Mouse (Mus musculus): ENCODE results near the gene Ptch2. TPM values are rescaled to one million over a fixed set of nuclear protein-coding genes. Genes with fewer than 3 reads are reported as not detected.

The Ptch2 gene
- polyA plus RNA-seq, 3 experiments from 2014 or later = 0.15 to 0.24 TPM; not detected in 1

DNA sequence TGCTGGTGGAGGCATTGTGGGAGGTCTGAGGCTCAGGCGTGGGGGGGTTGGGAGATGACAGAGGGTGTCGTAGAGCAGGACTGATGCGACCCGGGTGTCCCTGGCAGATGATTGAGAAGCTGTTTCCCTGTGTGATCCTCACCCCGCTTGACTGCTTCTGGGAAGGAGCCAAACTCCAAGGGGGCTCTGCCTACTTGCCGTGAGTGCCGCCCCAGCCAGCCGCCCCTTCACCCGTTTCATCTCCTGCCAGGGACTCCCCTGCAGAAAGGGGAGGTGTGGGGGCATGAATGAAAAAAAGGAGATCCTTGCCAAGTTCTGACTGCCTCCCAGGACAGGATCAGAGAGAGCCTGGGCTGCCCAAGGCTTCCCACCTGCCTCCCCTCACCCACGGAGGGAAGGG is 9.3 kb downstream of the Ptch2 start:
- no peak for ATAC-seq

DNA sequence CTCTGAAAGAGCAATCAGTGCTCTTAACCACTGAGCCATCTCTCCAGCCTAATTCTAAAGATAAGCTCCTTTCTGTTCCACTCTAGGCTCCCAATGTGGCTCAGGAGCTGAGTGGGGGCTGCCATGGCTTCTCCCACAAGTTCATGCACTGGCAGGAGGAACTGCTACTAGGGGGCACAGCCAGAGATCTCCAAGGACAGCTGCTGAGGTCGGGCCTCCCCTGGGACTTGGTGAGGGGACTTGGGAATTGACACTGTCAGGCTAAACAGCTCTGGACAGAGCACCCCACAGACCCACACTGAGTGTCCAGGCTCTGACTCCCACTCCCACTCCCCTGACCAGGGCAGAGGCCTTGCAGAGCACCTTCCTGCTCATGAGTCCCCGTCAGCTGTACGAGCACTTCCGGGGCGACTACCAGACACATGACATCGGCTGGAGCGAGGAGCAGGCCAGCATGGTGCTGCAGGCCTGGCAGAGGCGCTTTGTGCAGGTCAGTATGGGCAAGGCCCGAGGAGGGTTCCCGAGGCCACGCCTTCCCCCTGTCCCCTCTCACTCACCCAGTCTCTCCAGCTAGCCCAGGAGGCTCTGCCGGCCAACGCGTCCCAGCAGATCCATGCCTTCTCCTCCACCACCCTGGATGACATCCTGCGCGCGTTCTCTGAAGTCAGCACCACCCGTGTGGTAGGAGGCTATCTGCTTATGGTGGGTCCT is 12.1 kb downstream of the Ptch2 start:
- no peak for ATAC-seq

DNA sequence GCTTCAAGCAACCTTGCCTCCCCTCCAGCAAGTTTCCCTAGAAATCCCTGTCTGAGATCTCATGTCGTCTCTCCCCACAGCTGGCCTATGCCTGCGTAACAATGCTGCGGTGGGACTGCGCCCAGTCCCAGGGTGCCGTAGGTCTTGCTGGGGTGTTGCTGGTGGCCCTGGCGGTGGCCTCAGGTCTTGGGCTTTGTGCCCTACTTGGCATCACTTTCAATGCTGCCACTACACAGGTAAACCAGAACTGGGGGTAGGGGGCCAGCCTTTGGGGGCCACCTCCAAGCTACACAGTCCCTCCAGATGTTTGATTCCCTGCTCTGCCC is 12.6 kb downstream of the Ptch2 start:
- ATAC-seq = no peak

DNA sequence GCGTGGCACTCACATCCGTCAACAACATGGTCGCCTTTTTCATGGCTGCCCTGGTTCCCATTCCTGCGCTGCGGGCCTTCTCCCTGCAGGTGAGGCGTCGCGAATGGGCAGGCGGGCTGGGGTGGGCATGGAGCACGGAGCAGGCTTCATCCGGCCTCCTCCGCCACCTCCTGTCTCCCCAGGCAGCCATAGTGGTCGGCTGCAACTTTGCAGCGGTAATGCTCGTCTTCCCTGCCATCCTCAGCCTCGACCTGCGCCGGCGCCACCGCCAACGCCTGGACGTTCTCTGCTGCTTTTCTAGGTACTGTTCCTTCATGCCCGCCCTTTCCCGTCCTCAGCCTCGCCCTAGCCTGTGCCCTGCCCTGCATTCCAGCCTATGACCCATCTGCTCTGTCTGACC is 13.5 kb downstream of the Ptch2 start:
- no peak for ATAC-seq

DNA sequence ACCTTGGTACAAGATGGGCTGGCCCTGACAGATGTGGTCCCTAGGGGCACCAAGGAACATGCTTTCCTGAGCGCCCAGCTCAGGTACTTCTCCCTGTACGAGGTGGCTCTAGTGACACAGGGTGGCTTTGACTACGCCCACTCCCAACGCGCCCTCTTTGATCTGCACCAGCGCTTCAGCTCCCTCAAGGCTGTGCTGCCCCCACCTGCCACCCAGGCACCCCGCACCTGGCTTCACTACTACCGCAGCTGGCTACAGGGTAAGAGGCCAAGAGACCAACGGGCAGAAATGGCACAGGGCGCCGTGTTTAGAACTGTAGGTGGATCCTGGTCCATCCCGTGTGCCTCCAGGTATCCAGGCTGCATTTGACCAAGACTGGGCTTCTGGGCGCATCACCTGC is 14.4 kb downstream of the Ptch2 start:
- no peak for ATAC-seq

DNA sequence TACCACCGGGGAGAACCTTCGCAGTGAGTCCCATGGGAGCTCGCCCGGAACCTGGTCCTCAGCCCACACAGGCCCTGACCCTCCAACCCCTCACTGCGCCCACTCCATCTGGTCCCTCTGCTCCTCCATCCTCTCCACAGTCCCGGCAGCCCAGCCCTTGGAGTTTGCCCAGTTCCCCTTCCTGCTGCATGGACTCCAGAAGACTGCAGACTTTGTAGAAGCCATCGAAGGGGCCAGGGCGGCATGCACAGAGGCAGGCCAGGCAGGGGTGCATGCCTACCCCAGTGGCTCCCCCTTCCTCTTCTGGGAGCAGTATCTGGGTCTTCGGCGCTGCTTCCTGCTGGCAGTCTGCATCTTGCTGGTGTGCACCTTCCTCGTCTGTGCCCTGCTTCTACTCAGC is 15.1 kb downstream of the Ptch2 start:
- no peak for ATAC-seq

DNA sequence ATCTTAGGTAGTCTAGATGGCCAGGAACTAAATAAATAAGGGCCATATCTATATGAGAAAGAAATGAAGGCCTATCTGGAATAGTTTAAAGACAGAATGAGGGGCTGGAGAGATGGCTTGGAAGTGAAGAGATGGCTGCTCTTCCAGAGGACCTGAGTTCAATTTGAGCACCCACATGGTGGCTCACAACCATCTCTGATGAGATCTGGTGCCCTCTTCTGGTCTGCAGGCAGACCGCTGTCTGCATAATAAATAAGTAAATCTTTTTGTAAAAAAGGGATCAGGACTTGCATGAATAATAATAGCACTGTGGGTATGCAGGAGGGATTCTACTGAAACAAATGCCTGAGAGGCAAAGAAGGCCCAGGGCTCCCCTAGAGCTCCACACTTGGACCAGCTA is 17.4 kb downstream of the Ptch2 start:
- no peak for ATAC-seq

DNA sequence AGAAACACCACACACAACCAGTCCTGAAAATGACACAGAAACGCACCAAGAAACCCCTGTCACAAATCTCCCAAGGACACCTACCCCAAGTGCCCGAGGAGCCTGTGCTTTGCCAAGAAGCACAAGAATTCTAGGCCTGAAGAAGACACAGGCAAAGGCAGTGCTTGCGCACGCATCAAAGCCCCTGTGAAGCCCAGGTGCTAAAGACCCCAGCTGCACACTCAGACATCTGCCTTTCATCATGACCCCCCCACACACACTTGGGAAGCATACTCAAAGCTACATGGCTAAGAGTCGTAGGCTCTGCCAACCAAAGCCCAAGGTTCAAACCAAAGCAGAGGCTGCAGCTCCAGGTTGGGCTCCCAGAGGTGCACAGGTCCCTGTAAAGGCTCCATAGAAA is 19.7 kb downstream of the Ptch2 start:
- ATAC-seq = no peak

DNA sequence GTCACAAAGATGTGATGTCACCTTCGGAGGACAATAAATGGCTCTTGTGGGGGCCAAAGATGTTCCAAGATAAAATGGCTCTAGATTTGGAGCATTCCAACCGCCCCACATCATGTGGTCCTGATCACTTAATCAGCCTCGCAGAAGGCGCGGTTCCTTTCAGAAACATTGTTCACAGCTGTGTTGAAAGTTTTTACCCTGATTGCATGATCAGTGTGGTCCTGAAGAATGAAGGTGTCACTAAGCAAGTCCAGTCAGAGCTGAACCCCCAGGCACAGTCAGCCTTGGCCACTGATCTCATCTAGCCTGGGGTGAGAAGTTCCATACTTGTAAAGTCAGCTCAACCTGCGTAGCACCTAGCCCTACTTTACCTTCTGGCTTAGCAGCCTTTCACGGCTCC is 22.1 kb downstream of the Ptch2 start:
- no peak for ATAC-seq

DNA sequence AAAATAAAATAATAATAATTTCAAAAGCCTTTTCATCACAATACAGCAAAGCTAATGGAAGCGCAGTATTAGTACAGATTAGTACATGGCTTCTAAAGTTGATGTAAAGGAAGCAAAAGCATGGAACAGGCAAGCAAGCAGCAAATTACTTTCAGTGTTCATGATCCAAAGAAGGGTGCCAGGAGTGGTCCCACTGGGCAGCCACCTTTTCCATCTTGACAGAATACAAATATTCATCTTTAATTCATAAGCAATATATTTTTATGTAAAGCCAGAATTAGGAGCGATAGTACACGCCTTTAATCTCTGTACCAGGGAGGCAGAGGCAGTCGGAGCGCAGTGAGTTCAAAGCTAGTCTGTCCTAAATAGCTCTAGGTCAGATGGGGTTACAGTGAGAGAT is 23.8 kb downstream of the Ptch2 start:
- no peak for ATAC-seq

DNA sequence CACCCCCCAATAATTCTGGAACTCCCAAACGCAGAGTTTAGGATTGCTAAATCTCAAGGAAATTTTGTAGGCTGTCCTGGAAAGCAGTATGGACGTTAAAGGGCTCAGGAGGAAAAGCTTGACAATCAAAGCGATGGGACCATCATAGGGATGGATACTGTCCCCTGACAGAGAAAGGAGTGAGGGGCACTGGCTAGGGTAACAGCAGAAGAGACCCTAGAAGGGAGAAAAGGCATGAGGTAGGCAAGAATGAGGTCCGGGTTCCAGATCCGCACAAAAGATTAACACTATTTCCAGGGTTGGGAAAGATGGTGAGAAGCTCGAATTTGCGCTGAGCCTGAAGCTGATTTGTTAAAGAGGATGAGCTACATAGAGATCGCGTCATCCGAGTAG is 24.2 kb downstream of the Ptch2 start:
- no peak for ATAC-seq

DNA sequence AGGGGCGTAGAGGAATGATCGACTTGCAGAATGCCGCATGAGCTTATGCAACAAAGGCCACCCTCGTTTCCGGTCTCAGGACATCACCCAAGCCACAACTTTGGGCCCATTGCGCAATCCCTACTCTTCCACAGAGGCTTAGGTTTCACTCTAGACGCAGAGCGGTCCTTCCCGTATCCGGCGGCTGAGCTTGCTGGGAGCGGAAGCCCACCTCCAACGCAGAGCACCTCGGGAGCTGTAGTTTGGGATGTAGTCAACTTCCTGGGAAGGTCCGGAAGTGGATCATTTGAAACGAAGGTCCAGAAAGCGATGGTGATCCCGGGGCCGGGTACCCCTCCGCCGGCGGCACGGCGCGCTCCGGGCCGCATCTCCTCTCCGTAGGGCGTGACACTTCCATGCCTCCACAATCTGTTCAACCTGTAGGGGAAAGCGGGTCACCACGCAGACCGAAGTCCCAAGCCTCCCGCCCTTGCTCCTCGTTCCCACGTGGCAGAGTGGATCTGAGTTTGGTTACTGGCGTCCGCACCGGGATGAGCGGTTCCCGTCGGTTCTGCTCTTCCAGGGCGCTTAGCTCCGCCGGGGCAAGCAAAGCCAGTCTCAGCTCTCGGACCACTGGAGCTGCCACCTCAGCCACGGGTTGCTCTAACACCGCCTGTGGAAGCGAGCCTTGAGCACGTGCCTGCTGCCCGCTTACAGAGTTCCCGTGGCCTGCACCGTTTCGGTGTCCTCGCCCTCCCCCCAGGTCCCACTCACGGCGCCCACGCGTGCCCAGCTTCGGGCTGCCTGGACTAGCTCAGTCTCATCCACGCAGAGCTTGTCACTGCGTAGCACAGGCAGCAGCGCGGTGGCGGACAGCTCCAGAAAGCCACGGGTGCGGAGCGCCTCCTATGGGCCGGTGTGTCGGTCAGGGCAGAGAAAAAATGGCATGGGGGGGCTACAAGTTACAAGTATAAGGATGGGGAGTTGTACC is 24.9 kb downstream of the Ptch2 start:
- peak; percentile 58 for ATAC-seq

DNA sequence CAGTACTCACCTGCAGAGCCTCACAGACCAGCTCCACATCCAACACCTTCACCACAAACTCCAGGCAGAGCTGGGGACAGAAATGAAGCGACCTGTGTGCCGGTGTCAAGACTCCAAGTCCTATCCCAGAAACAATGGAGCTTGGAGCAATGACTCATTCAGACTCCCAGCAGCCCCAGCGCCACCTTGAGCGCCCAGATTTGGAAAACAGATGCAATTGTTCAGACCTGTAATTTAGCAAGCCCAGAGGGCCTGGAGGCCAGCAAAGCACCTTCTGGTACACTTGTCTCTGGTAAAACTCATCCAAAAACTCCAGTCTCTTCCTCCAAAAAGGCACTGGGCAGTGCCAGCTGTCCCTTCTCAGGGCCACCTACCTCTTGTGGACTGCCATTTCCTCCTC is 26.3 kb downstream of the Ptch2 start:
- ATAC-seq = no peak

DNA sequence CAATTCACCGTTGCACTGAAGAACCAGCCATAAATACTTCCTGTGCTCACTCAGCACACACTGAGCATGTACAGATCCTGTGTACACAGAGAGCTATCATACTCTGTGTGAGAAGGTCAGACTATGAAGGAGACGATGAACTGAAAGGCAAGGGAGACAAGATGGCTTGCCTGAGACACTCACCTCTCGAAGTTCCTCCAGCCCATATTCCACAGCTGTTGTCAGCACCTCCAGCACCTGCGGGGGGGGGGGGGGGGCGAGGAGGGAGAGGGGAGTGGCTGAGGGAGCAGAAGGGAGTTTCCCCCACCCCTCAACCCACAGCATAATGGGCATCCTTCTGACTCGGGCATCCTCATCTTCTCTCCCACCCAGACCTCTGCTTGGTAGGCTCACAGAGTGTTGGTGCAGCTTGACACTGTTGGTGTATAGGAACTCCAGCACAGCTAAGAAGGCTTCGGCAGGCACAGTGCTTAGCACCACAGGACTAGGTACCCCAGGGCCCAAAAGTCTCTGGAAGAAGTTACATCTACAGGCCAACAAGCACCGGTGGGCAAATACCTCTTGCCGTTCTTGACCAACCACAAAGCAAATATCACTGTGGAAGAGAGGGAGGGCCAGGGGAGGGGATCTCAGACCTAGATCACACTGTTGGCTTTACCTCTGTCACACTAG is 27.8 kb downstream of the Ptch2 start:
- no peak for ATAC-seq

DNA sequence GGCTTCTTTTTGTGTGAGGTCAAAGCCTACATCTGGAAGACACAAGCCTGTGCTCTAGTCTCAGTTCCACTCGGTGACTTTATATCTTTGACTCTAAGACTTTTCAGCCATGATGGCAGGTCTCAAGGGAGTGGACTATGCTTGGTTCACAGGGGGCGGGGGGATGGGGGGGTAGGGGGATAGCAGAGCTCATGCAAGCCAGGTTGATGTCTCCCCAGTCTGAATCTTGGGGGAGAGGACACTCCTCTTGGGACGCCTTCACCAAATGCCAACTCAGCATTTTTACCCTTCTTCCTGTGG is 28.3 kb downstream of the Ptch2 start:
- no peak for ATAC-seq

DNA sequence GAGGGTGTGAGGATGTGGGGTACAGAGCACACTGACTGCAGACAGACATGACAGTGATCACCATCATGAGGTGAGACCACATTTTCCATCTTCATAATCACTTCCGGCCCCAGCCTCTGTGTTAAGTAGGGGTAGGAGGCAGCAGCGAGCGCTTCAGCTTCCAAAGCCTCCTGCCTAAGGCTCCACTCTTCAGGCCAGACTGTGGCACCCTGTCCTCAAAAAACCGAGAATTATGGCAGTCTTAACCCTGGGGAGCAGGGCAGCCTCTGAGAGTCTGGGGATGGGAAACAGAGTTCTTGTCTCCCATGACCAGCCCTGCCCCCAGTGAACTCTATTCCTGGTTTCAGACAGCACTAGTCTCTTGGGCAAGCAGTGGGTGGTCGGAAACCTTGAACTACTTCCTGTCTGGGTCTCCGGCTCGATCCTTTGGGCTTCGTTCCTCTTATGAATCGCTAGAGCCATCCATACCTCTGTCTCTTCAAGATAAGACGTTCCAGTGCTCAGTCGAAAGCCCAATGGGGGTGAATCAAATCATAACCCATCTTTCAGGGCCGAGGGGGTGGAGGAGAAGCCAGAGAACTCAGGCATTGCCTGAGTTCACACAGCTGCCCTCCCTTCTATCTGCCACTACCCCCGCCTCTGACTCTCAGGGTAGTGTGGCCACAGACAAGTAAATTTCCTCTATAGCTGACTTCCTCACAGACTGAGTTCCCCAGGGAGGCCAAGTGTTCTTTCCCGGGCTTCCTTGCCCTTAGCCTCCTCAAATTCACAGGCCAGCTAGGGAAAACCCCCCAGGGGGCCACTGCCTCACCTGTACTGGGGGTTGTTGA is 28.9 kb downstream of the Ptch2 start:
- peak; percentile 75 for ATAC-seq

DNA sequence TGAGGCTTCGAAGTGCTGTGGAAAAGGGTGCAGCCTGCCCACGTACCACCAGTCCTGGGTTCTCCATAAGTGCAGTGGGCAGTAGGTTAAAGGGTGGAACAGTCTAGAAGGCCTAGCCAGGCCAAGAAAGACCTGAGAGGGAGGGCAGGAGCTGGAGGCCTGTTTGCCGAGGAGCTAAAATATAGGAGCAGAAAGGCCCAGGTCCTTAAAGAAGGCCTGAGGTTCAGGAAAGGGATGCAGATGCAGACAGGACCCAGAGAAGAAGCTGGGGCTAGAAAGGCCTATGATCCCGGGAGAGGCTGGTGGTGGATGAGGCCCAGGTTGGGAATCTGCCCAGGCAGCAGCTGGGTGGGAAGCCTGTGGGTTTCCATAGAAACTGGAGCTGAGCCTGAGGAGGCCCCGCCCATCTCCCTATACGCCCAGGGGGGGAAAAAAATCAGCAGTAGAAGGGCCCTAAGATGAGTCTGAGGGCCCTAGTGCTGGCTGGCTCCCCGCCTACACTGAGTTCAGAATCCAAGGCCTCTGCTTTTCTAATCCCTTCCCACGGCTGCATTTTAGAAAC is 29.6 kb downstream of the Ptch2 start, which contains the start of gene Btbd19:
TSS of gene Btbd19 (minus strand) at position 378 of the 562 bp plus-strand sequence.
- ATAC-seq = no peak

DNA sequence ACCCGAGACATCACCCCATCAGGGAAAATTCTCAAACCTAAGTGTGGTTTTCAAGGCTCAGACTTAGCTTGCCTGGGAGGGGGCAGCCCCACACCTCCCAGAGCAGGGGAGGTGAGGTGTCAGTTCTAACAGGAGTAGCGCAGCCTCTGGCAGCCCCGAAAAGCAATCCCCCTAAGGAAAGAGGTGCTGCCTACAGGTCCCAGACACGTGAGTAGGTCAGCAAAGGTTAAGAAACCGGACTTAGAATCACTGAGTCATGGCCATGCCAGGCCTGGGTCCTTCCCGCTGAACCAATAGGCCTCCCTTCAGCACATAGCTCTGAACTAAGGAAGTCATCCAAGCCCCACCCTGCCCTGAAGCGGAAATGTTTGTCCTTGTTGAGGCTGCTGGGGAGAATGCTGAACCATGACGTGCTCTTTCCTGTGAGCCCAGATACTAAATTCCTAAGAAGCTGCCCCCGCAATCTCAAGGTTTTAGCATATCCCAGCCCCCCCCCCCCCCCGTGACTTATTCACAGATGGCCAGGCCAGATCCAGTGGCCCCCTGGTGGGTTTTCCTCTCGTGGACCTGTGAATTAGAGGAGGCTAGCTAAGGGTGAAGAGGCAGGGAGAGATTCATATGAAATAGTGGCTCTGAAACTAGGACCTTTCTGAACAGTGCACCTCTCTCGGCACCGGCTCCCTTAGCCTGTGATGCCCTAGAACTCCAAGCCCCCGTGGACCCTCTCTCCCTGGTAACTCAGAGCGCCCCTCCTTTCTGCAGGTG is 30.2 kb downstream of the Ptch2 start:
- ATAC-seq = peak; percentile 54

DNA sequence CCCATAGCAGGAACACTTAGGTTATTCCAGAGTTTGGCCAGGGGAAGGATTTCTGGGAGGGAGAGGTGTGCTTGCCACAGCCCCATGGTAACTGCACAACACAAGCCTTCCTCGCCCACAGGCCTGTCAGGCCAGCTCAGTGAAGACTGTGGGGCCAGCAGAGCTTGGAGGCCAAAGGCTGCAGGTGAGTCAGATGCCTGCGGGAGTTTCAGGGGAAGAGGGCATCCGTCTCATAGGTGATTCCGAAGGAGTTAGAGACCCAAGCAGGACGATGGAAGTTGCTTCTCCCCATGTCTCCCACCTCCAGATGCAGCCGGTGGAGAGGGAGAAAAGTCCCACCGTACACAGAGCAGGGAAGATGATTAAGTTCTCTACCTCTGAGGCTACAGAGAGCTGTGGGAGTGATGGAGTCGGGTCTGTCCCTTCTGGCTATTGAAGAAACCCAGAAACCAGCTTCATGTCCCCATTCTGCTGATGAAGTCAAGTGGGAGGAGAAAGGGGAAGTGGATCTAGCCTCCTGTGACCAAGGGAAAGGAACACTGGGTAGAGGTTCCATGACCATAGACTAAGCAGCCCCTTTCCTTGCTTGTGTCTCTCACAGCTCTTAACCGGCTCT is 30.9 kb downstream of the Ptch2 start, which contains the start of gene Tctex1d4:
TSS of gene Tctex1d4 (plus strand) at position 120 of the 616 bp plus-strand sequence.
- ATAC-seq = no peak

DNA sequence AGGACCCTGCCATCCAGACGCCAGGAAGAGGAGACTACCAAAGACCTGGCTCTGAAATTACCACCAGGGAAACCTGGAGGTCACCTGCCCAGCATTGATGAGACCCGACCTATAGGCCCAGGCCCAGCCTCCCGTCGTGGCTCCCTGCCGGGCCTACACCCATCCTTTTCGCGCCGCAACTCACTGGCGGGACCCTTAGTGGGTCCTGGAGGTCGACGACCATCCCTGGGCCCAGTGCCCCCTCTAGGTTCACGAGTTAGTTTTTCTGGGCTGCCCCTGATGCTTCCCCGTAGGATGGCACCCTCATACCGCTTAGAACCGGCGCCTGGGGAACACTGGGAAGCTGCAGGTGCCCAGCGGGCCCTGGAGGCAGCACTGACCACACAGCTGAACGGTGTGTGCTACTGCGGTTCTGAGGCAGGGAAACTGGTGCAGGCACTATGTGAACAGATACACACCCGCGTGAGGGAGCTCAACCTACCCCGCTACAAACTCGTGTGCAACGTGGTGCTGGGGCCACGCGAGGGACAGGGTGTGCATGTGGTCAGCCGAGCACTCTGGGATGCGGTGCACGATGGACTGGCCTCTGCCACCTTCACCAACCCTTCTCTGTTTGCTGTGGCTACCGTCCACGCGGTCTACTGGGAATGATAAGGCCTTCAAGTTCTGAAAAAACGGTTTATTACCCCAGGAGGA is 32.3 kb downstream of the Ptch2 start:
- ATAC-seq = no peak
